Mouse (Mus musculus): ENCODE data around the gene Ttn. TPM values are rescaled to one million over a fixed set of nuclear protein-coding genes. Genes with fewer than 3 reads are reported as not detected.

The Ttn gene
- polyA plus RNA-seq, 1 experiment from 2014 or later: 6.5 TPM

DNA sequence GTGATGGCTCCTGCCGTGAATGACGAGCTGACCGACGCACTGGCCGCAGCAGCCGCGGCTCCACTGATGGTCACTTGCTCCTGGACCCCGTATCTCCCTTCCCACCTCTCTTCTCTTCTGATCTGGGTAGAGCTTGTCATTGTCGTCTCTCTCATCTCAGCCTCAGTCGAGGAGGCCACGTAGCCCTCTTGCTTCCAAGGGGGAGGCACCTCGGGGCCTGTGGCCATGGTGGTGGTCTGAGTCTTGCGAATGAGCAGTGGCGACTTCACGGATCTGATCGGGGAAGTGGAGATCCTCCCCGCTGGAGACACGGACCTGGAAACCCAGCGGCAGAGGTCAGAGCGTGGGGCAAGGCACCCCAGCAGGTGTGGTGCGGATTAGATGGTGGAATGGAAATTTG lies 12.7 kb downstream of the Ttn start:
- H3K27me3 ChIP-seq (ENCODE audit: control insufficient read depth, insufficient read depth, low read depth, low read length): no peaks in the 10 kb centered on the region
- no peak overlapping the region for H3K27ac ChIP-seq (ENCODE audit: low read length)
- WGBS (ENCODE audit: insufficient replicate concordance): 64% methylated on average over 21 of the region's 21 CpGs
- H3K9ac ChIP-seq (ENCODE audit: low read depth, low read length): no peak overlapping the region
- no peak for ATAC-seq (ENCODE audit: low read depth)
- H3K36me3 ChIP-seq (ENCODE audit: control insufficient read depth, insufficient read depth): no peaks in the 10 kb centered on the region
- no peak overlapping the region for H3K4me3 ChIP-seq (ENCODE audit: low read depth, low read length)
- H3K4me1 ChIP-seq (ENCODE audit: control insufficient read depth, low read depth, low read length): no peaks in the 10 kb centered on the region
- H3K4me2 ChIP-seq (ENCODE audit: low read depth, low read length): no peak overlapping the region
- no peaks in the 10 kb centered on the region for H3K9me3 ChIP-seq (replicated peaks; ENCODE audit: control insufficient read depth, low read length)

DNA sequence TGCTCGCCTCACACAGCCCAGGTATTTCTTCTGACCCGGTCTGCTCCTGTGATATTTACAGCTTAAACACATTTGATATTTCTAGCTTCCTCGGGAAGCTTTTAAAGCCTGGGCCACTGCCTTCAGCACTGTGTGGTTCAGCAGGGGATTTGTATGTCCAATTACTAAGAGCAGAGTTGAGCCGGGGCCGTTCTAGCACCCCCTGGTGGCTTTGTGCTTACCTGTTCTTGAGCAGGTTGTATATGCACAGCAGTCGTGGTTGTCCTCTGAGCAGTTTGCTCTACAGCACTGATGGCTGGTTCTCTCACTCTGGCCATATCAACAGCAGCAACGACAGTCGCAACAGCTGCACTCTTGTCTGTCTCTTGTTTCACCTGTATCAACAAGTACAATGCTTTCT lies 13.4 kb downstream of the Ttn start:
- Histone ChIP-seq H3K36me3 (ENCODE audit: control insufficient read depth, insufficient read depth) (no peaks in the 10 kb centered on the region), H3K4me2 (ENCODE audit: low read depth, low read length) (no peak overlapping the region), H3K9ac (ENCODE audit: low read depth, low read length) (no peak overlapping the region), H3K27me3 (ENCODE audit: control insufficient read depth, insufficient read depth, low read depth, low read length) (no peaks in the 10 kb centered on the region), H3K4me1 (ENCODE audit: control insufficient read depth, low read depth, low read length) (no peaks in the 10 kb centered on the region), H3K9me3 (replicated peaks; ENCODE audit: control insufficient read depth, low read length) (no peaks in the 10 kb centered on the region), H3K4me3 (ENCODE audit: low read depth, low read length) (no peak overlapping the region), H3K27ac (ENCODE audit: low read length) (no peak overlapping the region)
- 22% methylated on average over 8 of the region's 8 CpGs for WGBS (ENCODE audit: insufficient replicate concordance)
- no peak for ATAC-seq (ENCODE audit: low read depth)

DNA sequence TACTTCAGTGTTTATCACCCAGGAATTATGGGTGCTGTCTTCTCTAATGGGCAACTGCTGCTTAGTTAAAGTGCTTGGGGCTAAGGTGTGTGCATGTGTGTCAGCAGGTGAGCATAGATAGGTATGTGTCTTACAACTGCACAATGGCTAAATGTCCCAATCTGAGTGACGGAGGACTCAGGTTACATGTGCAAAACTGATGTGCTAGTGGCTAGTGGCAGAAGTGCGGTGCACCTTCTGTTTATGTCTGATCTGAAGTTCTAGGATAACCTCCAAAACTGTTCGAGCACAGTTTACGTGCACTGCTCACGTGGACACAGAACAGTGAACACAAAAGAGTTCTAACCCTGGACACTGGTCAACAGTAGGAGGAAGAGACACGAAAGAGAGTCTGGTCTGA lies 15.8 kb downstream of the Ttn start:
- H3K4me1 ChIP-seq (ENCODE audit: control insufficient read depth, low read depth, low read length): no peaks in the 10 kb centered on the region
- ATAC-seq (ENCODE audit: low read depth): no peak
- no peak overlapping the region for H3K4me2 ChIP-seq (ENCODE audit: low read depth, low read length)
- no peak overlapping the region for H3K9ac ChIP-seq (ENCODE audit: low read depth, low read length)
- no peaks in the 10 kb centered on the region for H3K9me3 ChIP-seq (replicated peaks; ENCODE audit: control insufficient read depth, low read length)
- H3K36me3 ChIP-seq (ENCODE audit: control insufficient read depth, insufficient read depth): no peaks in the 10 kb centered on the region
- H3K27me3 ChIP-seq (ENCODE audit: control insufficient read depth, insufficient read depth, low read depth, low read length): no peaks in the 10 kb centered on the region
- no peak overlapping the region for H3K4me3 ChIP-seq (ENCODE audit: low read depth, low read length)
- 74% methylated on average over 6 of the region's 6 CpGs for WGBS (ENCODE audit: insufficient replicate concordance)
- no peak overlapping the region for H3K27ac ChIP-seq (ENCODE audit: low read length)

DNA sequence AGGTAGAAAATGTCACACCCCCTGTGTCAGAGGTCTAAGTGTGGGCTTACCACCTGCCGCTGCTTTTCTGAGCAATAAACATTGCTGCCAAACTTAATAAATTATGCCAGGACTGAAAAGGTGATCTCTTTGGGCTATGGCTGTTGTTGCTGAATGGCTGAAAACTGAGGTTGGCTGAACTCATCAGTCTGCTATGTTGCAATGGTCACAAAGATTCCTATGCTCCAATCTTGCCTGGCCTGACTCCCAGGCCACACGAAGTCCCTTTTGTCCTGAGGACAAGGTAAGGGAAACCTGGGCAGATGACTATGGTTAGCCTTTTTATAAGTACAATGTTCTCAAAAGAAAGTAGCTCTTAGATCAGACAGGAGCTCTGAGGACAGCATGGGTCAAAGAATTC lies 16.3 kb downstream of the Ttn start:
- Histone ChIP-seq H3K4me2 (ENCODE audit: low read depth, low read length) (no peak overlapping the region), H3K27ac (ENCODE audit: low read length) (no peak overlapping the region), H3K27me3 (ENCODE audit: control insufficient read depth, insufficient read depth, low read depth, low read length) (no peaks in the 10 kb centered on the region), H3K9me3 (replicated peaks; ENCODE audit: control insufficient read depth, low read length) (no peaks in the 10 kb centered on the region), H3K9ac (ENCODE audit: low read depth, low read length) (no peak overlapping the region), H3K4me1 (ENCODE audit: control insufficient read depth, low read depth, low read length) (no peaks in the 10 kb centered on the region), H3K4me3 (ENCODE audit: low read depth, low read length) (no peak overlapping the region), H3K36me3 (ENCODE audit: control insufficient read depth, insufficient read depth) (no peaks in the 10 kb centered on the region)
- ATAC-seq (ENCODE audit: low read depth): no peak
- 68% methylated on average over 2 of the region's 2 CpGs for WGBS (ENCODE audit: insufficient replicate concordance)

DNA sequence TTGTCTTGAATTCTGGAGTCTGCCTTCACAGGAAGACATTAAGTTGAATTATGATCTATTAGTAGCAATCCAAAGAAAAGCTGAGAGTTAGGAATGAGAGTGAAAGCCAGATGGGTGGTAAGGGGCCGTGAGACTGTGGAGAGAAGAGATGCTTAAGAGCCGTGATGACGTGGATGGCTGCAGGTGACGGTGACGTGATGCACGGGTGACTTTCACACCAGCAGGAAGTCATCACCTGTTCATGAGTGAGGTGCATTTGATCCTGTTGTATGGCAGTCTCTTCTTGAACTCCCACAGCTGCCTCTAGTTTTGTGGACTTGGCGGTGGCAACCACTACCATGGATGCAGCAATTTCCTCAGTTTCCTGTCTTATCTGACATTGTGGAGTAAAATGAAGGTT lies 16.8 kb downstream of the Ttn start:
- H3K9ac ChIP-seq (ENCODE audit: low read depth, low read length): no peak overlapping the region
- H3K9me3 ChIP-seq (replicated peaks; ENCODE audit: control insufficient read depth, low read length): no peaks in the 10 kb centered on the region
- no peaks in the 10 kb centered on the region for H3K27me3 ChIP-seq (ENCODE audit: control insufficient read depth, insufficient read depth, low read depth, low read length)
- H3K4me2 ChIP-seq (ENCODE audit: low read depth, low read length): no peak overlapping the region
- 69% methylated on average over 7 of the region's 7 CpGs for WGBS (ENCODE audit: insufficient replicate concordance)
- H3K36me3 ChIP-seq (ENCODE audit: control insufficient read depth, insufficient read depth): no peaks in the 10 kb centered on the region
- no peak overlapping the region for H3K4me3 ChIP-seq (ENCODE audit: low read depth, low read length)
- no peak overlapping the region for H3K27ac ChIP-seq (ENCODE audit: low read length)
- H3K4me1 ChIP-seq (ENCODE audit: control insufficient read depth, low read depth, low read length): no peaks in the 10 kb centered on the region
- ATAC-seq (ENCODE audit: low read depth): no peak

DNA sequence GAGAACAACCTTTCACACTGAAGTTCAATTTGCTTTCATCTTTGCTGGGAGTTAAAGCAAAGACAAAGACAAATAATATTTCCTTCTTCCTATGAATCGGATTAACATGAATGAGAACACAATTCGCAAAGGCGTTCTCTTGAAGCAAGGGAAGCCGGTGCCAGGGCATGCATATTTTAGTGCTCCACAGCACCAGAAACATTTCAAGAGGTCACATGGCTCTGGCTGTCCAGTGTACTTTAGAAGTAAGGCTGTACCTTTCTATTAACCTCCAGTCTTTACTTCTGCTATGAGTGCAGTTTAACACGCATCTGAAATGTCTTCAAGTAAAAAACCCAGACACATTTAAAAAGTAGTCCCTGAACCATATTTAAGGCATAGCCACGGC lies 20.3 kb downstream of the Ttn start:
- 65% methylated on average over 6 of the region's 6 CpGs for WGBS (ENCODE audit: insufficient replicate concordance)
- H3K4me2 ChIP-seq (ENCODE audit: low read depth, low read length): no peak overlapping the region
- ATAC-seq (ENCODE audit: low read depth): no peak
- no peaks in the 10 kb centered on the region for H3K36me3 ChIP-seq (ENCODE audit: control insufficient read depth, insufficient read depth)
- no peaks in the 10 kb centered on the region for H3K27me3 ChIP-seq (ENCODE audit: control insufficient read depth, insufficient read depth, low read depth, low read length)
- no peak overlapping the region for H3K27ac ChIP-seq (ENCODE audit: low read length)
- H3K4me1 ChIP-seq (ENCODE audit: control insufficient read depth, low read depth, low read length): no peaks in the 10 kb centered on the region
- H3K9me3 ChIP-seq (replicated peaks; ENCODE audit: control insufficient read depth, low read length): no peaks in the 10 kb centered on the region
- no peak overlapping the region for H3K4me3 ChIP-seq (ENCODE audit: low read depth, low read length)
- no peak overlapping the region for H3K9ac ChIP-seq (ENCODE audit: low read depth, low read length)

DNA sequence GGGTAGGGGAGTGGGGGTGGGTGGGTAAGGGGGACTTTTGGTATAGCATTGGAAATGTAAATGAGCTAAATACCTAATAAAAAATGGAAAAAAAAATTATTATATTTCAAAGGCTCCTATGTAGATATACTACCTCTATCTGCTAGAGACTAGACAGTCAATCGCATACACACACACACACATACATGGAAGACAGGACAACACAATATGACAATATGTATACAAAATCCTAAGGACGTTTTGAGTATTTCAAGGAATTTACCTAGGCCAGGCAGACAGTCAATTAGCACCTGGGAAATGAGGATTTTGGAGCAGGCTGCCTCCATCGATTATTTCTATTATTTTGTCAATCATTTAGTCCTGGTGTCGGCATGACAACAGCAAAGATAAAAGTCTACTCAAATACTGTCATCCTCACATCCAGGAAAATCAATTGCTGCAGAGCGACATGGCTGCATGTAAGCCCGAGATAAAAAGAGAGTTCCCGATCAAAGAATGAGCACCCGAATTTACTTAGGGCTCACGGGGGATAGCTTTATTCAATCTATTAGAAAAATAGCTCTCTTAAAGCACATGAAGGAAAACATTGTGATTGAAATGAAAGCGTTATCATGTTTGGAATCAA lies 20.8 kb downstream of the Ttn start:
- 65% methylated on average over 10 of the region's 10 CpGs for WGBS (ENCODE audit: insufficient replicate concordance)
- H3K36me3 ChIP-seq (ENCODE audit: control insufficient read depth, insufficient read depth): no peaks in the 10 kb centered on the region
- H3K27ac ChIP-seq (ENCODE audit: low read length): no peak overlapping the region
- no peaks in the 10 kb centered on the region for H3K27me3 ChIP-seq (ENCODE audit: control insufficient read depth, insufficient read depth, low read depth, low read length)
- no peaks in the 10 kb centered on the region for H3K4me1 ChIP-seq (ENCODE audit: control insufficient read depth, low read depth, low read length)
- H3K4me3 ChIP-seq (ENCODE audit: low read depth, low read length): no peak overlapping the region
- no peaks in the 10 kb centered on the region for H3K9me3 ChIP-seq (replicated peaks; ENCODE audit: control insufficient read depth, low read length)
- H3K4me2 ChIP-seq (ENCODE audit: low read depth, low read length): no peak overlapping the region
- ATAC-seq (ENCODE audit: low read depth): no peak
- no peak overlapping the region for H3K9ac ChIP-seq (ENCODE audit: low read depth, low read length)

DNA sequence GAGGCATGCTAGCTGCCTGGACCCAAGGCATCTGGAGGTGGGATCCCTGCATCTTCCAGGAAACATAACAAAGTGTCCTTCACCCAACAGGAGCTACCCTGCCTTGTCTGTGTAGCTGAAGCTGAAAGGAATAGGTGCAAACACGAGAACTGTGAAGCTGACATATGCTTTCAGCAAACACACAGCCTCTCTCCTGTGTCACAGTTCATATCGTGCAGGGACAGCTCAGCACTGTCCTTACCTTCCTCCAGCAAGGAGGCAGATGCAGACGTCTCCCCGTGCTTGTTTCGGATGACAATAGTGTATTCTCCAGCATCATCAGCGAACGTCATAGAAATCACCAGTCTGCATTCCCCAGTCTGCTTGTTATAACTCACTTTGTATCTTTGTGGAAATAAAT lies 32.6 kb downstream of the Ttn start:
- no peak overlapping the region for H3K4me2 ChIP-seq (ENCODE audit: low read depth, low read length)
- no peaks in the 10 kb centered on the region for H3K36me3 ChIP-seq (ENCODE audit: control insufficient read depth, insufficient read depth)
- no peak overlapping the region for H3K9ac ChIP-seq (ENCODE audit: low read depth, low read length)
- WGBS (ENCODE audit: insufficient replicate concordance): 61% methylated on average over 7 of the region's 7 CpGs
- no peak overlapping the region for H3K4me3 ChIP-seq (ENCODE audit: low read depth, low read length)
- H3K27ac ChIP-seq (ENCODE audit: low read length): no peak overlapping the region
- no peaks in the 10 kb centered on the region for H3K27me3 ChIP-seq (ENCODE audit: control insufficient read depth, insufficient read depth, low read depth, low read length)
- no peaks in the 10 kb centered on the region for H3K9me3 ChIP-seq (replicated peaks; ENCODE audit: control insufficient read depth, low read length)
- ATAC-seq (ENCODE audit: low read depth): no peak
- H3K4me1 ChIP-seq (ENCODE audit: control insufficient read depth, low read depth, low read length): no peaks in the 10 kb centered on the region

DNA sequence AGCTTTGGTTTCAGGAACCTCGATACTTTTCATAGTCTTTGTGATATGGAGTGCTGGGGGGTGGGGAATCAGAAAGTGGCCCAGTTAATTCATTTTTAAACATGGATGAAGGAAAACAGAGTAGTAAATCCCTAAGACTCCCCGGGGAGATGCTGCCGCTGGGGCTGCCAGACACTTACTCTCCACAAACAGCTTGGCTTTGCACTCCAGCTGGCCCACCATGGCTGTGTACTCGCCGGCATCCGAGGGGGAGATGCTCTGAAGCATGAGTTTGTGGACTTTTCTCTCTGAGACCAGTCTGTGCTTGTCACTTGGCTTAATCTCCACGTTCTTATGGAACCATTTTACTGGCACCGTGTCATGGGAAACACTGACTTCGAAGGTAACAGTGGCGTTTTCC lies 43.8 kb downstream of the Ttn start:
- WGBS (ENCODE audit: insufficient replicate concordance): 67% methylated on average over 10 of the region's 10 CpGs
- no peak overlapping the region for H3K4me2 ChIP-seq (ENCODE audit: low read depth, low read length)
- ATAC-seq (ENCODE audit: low read depth): no peak
- no peaks in the 10 kb centered on the region for H3K4me1 ChIP-seq (ENCODE audit: control insufficient read depth, low read depth, low read length)
- H3K27me3 ChIP-seq (ENCODE audit: control insufficient read depth, insufficient read depth, low read depth, low read length): no peaks in the 10 kb centered on the region
- no peak overlapping the region for H3K9ac ChIP-seq (ENCODE audit: low read depth, low read length)
- H3K4me3 ChIP-seq (ENCODE audit: low read depth, low read length): no peak overlapping the region
- H3K36me3 ChIP-seq (ENCODE audit: control insufficient read depth, insufficient read depth): no peaks in the 10 kb centered on the region
- no peaks in the 10 kb centered on the region for H3K9me3 ChIP-seq (replicated peaks; ENCODE audit: control insufficient read depth, low read length)
- H3K27ac ChIP-seq (ENCODE audit: low read length): no peak overlapping the region
